15 mouse cellular contexts compared by ENCODE assay signal in the genomic region with DNA sequence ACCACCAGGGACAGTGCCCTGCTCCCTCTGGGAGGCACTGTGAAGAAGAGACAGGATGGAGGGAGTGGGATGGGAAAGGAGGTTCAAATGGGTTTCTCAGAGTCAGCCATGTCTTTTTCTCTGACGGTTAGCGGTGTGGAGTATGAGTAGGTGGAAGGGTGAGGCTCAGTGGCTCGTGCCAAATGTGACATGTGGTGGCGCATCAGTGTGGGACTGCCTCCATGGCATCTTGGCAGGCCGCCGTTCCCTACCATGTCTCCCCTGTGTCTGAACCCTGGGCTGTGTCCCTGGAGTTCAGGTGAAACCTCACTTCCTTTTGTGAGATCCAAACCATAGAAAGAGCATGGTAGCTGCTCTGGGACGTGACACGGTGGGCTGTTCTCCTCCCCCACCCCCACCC.
DNase-seq lines count a peak whose midpoint lies in the region; ATAC-seq lines count a peak whose summit lies in the region.
"Had no signal": no experiment of that assay in that cellular context is flagged by ENCODE, and none has a peak within 500 bp of the region (broad histone marks: within the 10 kb centered on the region; RNA-seq: fewer than 3 reads in every experiment).

No protein-coding gene starts in this region.

- ATAC-seq in megakaryocyte-erythroid progenitor cell, adult 5-6 weeks (replicated peaks; ENCODE audit: low FRiP score, low TSS enrichment, poor library complexity, severe bottlenecking), result no peak
- ATAC-seq: forebrain, embryonic 16.5 days; lung, postnatal 0 days had no signal

- DNase-seq in layer of hippocampus, adult 18-20 months (ENCODE audit: low spot score in 2 of 2), result peak; percentile 23 to 70
- DNase-seq in layer of hippocampus, postnatal 25 days (ENCODE audit: extremely low spot score in 1 of 2, low spot score in 1 of 2), result no peak
- peak; percentile 75 for DNase-seq in cerebellum, adult 11 months
- peak; percentile 79 for DNase-seq in cerebellum, adult 8-10 months
- peak; percentile 79 to 82 for DNase-seq in cerebellum, postnatal 36 days
- no peak for DNase-seq in testis, postnatal 10 days (ENCODE audit: low spot score)
- DNase-seq: gastrocnemius, postnatal 25 days; heart, adult 18-20 months; heart, postnatal 10 days; kidney, adult 11 months; kidney, postnatal 36 days; liver had no signal

Comparison
In these comparisons a context has a peak if more than half of its experiments do, and no peak if none do; other contexts are left out.
1. DNase-seq: peak in layer of hippocampus, adult 18-20 months (2 of 2), cerebellum, adult 11 months (single experiment), cerebellum, adult 8-10 months (single experiment) and cerebellum, postnatal 36 days (2 of 2); none in layer of hippocampus, postnatal 25 days (0 of 2) and testis, postnatal 10 days (single experiment).